Mouse (Mus musculus): ENCODE measurements around the gene Sult2a4. TPM values are rescaled to one million over a fixed set of nuclear protein-coding genes. Genes with fewer than 3 reads are reported as not detected.

Gene Sult2a4
- total and polyA plus RNA-seq, 3 experiments, result not detected

Other genes starting within 250 kb of the Sult2a4 start
- gene Sult2a1, start 152.2 kb downstream of the Sult2a4 start, total RNA-seq (2012; rRNA removed), result not detected in 2 replicates
- not detected for gene Sult2a1, start 152.2 kb downstream of the Sult2a4 start, polyA plus RNA-seq (2012; ENCODE audit: insufficient read depth in 1 of 2, insufficient read length in 2 of 2, low read depth in 1 of 2, low replicate concordance in 2 of 2, missing spikeins in 1 of 2)
- gene Sult2a3, start 133.4 kb upstream of the Sult2a4 start, total RNA-seq (2012; rRNA removed), result not detected in 2 replicates
- not detected for gene Sult2a3, start 133.4 kb upstream of the Sult2a4 start, polyA plus RNA-seq (2012; ENCODE audit: insufficient read depth in 1 of 2, insufficient read length in 2 of 2, low read depth in 1 of 2, low replicate concordance in 2 of 2, missing spikeins in 1 of 2)

Measured in MEL (cell line).